Mouse (Mus musculus) myocyte (in vitro differentiated cells): ENCODE results near the gene Fam129a.

Experiments
- CEBPB ChIP-seq: IDR thresholded peaks from 2 replicates; pipeline ENCODE4 v1.6.1; 2011; ENCODE audit warnings: mild to moderate bottlenecking, moderate library complexity; ENCODE audit not compliant: poor library complexity, insufficient read depth, severe bottlenecking
- E2F4 ChIP-seq: IDR thresholded peaks from one replicate; pipeline ENCODE4 v1.6.1; 2011; ENCODE audit warnings: mild to moderate bottlenecking, control low read depth, moderate library complexity; ENCODE audit not compliant: insufficient read depth
- MAX ChIP-seq: IDR thresholded peaks from one replicate; pipeline ENCODE4 v1.6.1; 2011; ENCODE audit warnings: low read depth, mild to moderate bottlenecking, control low read depth
- MYOD1 ChIP-seq, 3 experiments: IDR thresholded peaks; one replicate each; pipeline ENCODE4 v1.6.1; 2011; ENCODE audit warnings: control low read depth in 2 of 3, low read depth in 2 of 3, mild to moderate bottlenecking in 2 of 3, moderate library complexity in 1 of 3; ENCODE audit not compliant: insufficient read length in 2 of 3, control insufficient read depth in 1 of 3
- MYOG ChIP-seq, 3 experiments: IDR thresholded peaks; one replicate each; pipeline ENCODE4 v1.6.1; 2011; ENCODE audit warnings: control low read depth in 2 of 3, low read depth in 2 of 3, mild to moderate bottlenecking in 2 of 3; ENCODE audit not compliant: insufficient read length in 2 of 3, control insufficient read depth in 1 of 3, insufficient read depth in 1 of 3
- POLR2A ChIP-seq: IDR thresholded peaks from one replicate; pipeline ENCODE4 v1.6.1; 2011; ENCODE audit warnings: low read depth, mild to moderate bottlenecking, control low read depth, moderate library complexity; ENCODE audit not compliant: insufficient read length
- SRF ChIP-seq: IDR thresholded peaks from one replicate; pipeline ENCODE4 v1.6.1; 2011; ENCODE audit warnings: low read depth; ENCODE audit not compliant: control insufficient read depth, insufficient read length
- USF1 ChIP-seq: IDR thresholded peaks from one replicate; pipeline ENCODE4 v1.6.1; 2011; ENCODE audit warnings: low read depth, mild to moderate bottlenecking, control low read depth, moderate library complexity

GRCm38 (mm10) chr1:151697901-151698641 lies 127.1 kb downstream of the Fam129a start:
- no peak for TF ChIP-seq CEBPB
- TF ChIP-seq POLR2A: no peak
- no peak for TF ChIP-seq USF1
- TF ChIP-seq MAX: no peak
- TF ChIP-seq E2F4: no peak
- no peak for TF ChIP-seq MYOG (IDR thresholded peaks at IDR 0.05; ENCODE audit: control insufficient read depth in 1 of 3, insufficient read depth in 1 of 3, insufficient read length in 2 of 3, low read depth in 2 of 3)
- TF ChIP-seq MYOD1 (IDR thresholded peaks at IDR 0.05; ENCODE audit: control insufficient read depth in 1 of 3, insufficient read length in 2 of 3, low read depth in 2 of 3): no peak
- no peak for TF ChIP-seq SRF
